Mouse (Mus musculus): ENCODE results near the gene Cacna1c.

Cacna1c gene

DNA sequence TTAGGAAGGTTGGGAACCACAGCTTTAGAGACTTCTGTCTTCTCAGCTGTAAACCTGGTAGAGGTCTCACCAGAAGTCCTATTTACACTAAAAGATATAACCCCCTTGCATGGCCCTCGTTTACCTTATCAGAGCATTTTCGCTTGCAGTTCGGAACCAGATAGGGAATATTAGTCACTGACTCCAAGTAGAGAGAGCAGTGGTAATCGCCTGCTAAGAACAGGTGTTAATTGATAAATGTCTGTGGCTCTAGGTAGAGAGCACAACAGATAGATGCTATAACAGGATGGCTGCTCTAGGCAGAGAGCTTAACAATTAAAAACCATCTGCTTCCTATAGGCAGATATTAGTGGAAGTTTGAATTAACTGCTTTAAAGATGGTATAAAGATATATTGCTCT, 657.6 kb downstream of the Cacna1c start:
- no peak for DNase-seq
